ENCODE assay signal across 11 mouse cellular contexts in genomic region chr15:31753578-31754281, GRCm38 (mm10).
DNase-seq lines count a peak whose midpoint lies in the region; ATAC-seq and TF ChIP-seq lines count a peak whose summit lies in the region.
"Had no signal": no experiment of that assay in that cellular context is flagged by ENCODE, and none has a peak within 500 bp of the region (broad histone marks: within the 10 kb centered on the region; RNA-seq: fewer than 3 reads in every experiment).

No protein-coding gene starts in this region.

- 16% methylated on average over 14 of the region's 14 CpGs for WGBS in forebrain, postnatal 0 days

- no peak overlapping the region for H3K9ac ChIP-seq in forebrain, postnatal 0 days

- no peaks in the 10 kb centered on the region for H3K9me3 ChIP-seq in forebrain, postnatal 0 days (ENCODE audit: low read length)

- no peaks in the 10 kb centered on the region for H3K27me3 ChIP-seq in forebrain, postnatal 0 days (ENCODE audit: insufficient read depth, low read length)

- H3K27ac ChIP-seq in forebrain, postnatal 0 days (ENCODE audit: low read depth, low read length) = no peak overlapping the region
- H3K27ac ChIP-seq: kidney, postnatal 0 days had no signal

- H3K4me3 ChIP-seq in forebrain, postnatal 0 days (ENCODE audit: low read depth, low read length) = no peak overlapping the region

- no peaks in the 10 kb centered on the region for H3K4me1 ChIP-seq in forebrain, postnatal 0 days (ENCODE audit: insufficient read depth)

- no peak for TF ChIP-seq CTCF in forebrain, postnatal 0 days (IDR thresholded peaks at IDR 0.05; ENCODE audit: low read depth)

- DNase-seq in left cerebral cortex, postnatal 4 days = peak; percentile 57
- DNase-seq in left cerebral cortex, postnatal 14 days (ENCODE audit: low spot score in 2 of 2) = no peak
- peak; percentile 20 for DNase-seq in embryo, embryonic 10 days (ENCODE audit: low spot score)
- peak; percentile 31 for DNase-seq in forebrain, postnatal 0 days
- peak; percentile 75 for DNase-seq in retina, embryonic 14.5 days (ENCODE audit: low spot score)
- no peak for DNase-seq in thymus, adult 18-20 months
- no peak for DNase-seq in heart, postnatal 25 days (ENCODE audit: low spot score)
- no peak for DNase-seq in frontal cortex, adult 2 months (ENCODE audit: extremely low spot score in 1 of 2, low spot score in 1 of 2)
- DNase-seq: lung, postnatal 4 days; thymus, postnatal 25 days had no signal

- intact Hi-C loops in left cerebral cortex, postnatal 4 days (cut with DNase I) = no loop called here
- intact Hi-C loops in left cerebral cortex, postnatal 14 days (cut with DNase I) = no loop called here
- intact Hi-C loops in heart, postnatal 25 days (cut with DNase I) = no loop called here

- H3K36me3 ChIP-seq in forebrain, postnatal 0 days (ENCODE audit: insufficient read depth) = no peaks in the 10 kb centered on the region

- H3K4me2 ChIP-seq in forebrain, postnatal 0 days (ENCODE audit: low read depth) = no peak overlapping the region

- ATAC-seq in forebrain, postnatal 0 days = peak; percentile 61; the same call in 1 of the 2 replicates

Comparison
In these comparisons a context has a peak if more than half of its experiments do, and no peak if none do; other contexts are left out.
1. DNase-seq: peak in left cerebral cortex, postnatal 4 days (single experiment), embryo, embryonic 10 days (single experiment), forebrain, postnatal 0 days (single experiment) and retina, embryonic 14.5 days (single experiment); none in left cerebral cortex, postnatal 14 days (0 of 2), thymus, adult 18-20 months (0 of 2), heart, postnatal 25 days (single experiment) and frontal cortex, adult 2 months (0 of 2).